Mouse (Mus musculus): ENCODE data around the gene Aox3.

DNA sequence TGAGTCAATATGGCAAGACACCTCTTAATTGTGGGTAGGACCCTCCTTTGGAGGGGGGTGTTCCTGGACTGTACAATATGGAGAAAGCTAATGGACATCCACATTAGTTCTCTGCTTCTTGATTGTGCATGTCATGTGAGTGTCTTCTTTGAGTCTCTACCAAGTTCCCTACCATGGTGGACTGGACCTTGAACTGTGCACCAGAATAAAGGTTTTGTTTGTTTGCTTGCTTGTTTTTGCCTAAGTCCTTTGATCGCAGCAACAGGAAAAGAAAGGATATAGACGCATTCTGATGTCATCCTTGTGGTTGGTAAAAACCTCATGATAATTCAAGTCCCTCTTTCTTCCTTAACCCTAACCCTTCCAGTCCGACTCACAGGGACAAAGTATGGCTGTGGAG, 5.3 kb downstream of the Aox3 start:
- TF ChIP-seq CTCF (IDR thresholded peaks at IDR 0.05 in 2 of 3, conservative IDR thresholded peaks at IDR 0.05 in 1 of 3; ENCODE audit: control insufficient read depth in 1 of 3, insufficient read depth in 1 of 3, low read depth in 2 of 3, low read length in 3 of 3, poor library complexity in 1 of 3, severe bottlenecking in 1 of 3) (no peak), ZC3H11A (IDR thresholded peaks at IDR 0.05; ENCODE audit: low read depth, low read length) (no peak), MXI1 (IDR thresholded peaks at IDR 0.05; ENCODE audit: low read depth, low read length) (no peak), NELFE (IDR thresholded peaks at IDR 0.05; ENCODE audit: low read depth, low read length) (no peak), TAL1 (IDR thresholded peaks at IDR 0.05; ENCODE audit: low read length) (no peak), USF2 (IDR thresholded peaks at IDR 0.05; ENCODE audit: borderline replicate concordance in 1 of 2, insufficient read depth in 1 of 2, low read depth in 1 of 2, low read length in 2 of 2) (no peak), POLR2AphosphoS2 (IDR thresholded peaks at IDR 0.05; ENCODE audit: low read length) (no peak)

Data from MEL (cell line).